Comparison of ENCODE assay signal across 15 mouse cellular contexts in genomic region chr19:30097039-30097438, GRCm38 (mm10).
A peak's percentile ranks its signal among the peaks of the same experiment; 100 is the strongest.
DNase-seq lines count a peak whose midpoint lies in the region; ATAC-seq and TF ChIP-seq lines count a peak whose summit lies in the region.
"Had no signal": no experiment of that assay in that cellular context is flagged by ENCODE, and none has a peak within 500 bp of the region (broad histone marks: within the 10 kb centered on the region; RNA-seq: fewer than 3 reads in every experiment).

No protein-coding gene starts in this region.

- 0 out of 2 replicates have a peak overlapping the region, but pooled peaks have one; percentile 6 for H3K27ac ChIP-seq in hindbrain, embryonic 12.5 days
- no peak overlapping the region for H3K27ac ChIP-seq in hindbrain, embryonic 11.5 days (ENCODE audit: low read depth, low read length)
- H3K27ac ChIP-seq in ES-E14 (ENCODE audit: insufficient read depth, low read depth, low read length, poor library complexity, severe bottlenecking), result peak overlapping the region; percentile 12; the same call in 1 of the 2 replicates
- H3K27ac ChIP-seq in forebrain, embryonic 13.5 days, result 0 out of 2 replicates have a peak overlapping the region, but pooled peaks have one; percentile 20
- 0 out of 2 replicates have a peak overlapping the region, but pooled peaks have one; percentile 23 for H3K27ac ChIP-seq in limb, embryonic 12.5 days
- H3K27ac ChIP-seq: heart, embryonic 10.5 days; limb, embryonic 15.5 days had no signal

- H3K27me3 ChIP-seq in hindbrain, embryonic 12.5 days, result no peaks in the 10 kb centered on the region
- H3K27me3 ChIP-seq in hindbrain, embryonic 11.5 days (ENCODE audit: control insufficient read depth, insufficient read depth, low read length), result no peaks in the 10 kb centered on the region
- H3K27me3 ChIP-seq in forebrain, embryonic 13.5 days, result no peaks in the 10 kb centered on the region
- no peaks in the 10 kb centered on the region for H3K27me3 ChIP-seq in limb, embryonic 12.5 days
- H3K27me3 ChIP-seq: kidney, embryonic 15.5 days; limb, embryonic 15.5 days had no signal

- no peak overlapping the region for H3K9ac ChIP-seq in hindbrain, embryonic 12.5 days
- no peak overlapping the region for H3K9ac ChIP-seq in hindbrain, embryonic 11.5 days (ENCODE audit: low read depth, low read length)
- no peak overlapping the region for H3K9ac ChIP-seq in ES-E14 (ENCODE audit: insufficient read depth, low read depth, low read length, poor library complexity, severe bottlenecking)
- no peak overlapping the region for H3K9ac ChIP-seq in forebrain, embryonic 13.5 days
- no peak overlapping the region for H3K9ac ChIP-seq in limb, embryonic 12.5 days (replicated peaks)
- H3K9ac ChIP-seq: kidney, embryonic 15.5 days; limb, embryonic 15.5 days had no signal

- H3K4me3 ChIP-seq in hindbrain, embryonic 12.5 days, result no peak overlapping the region
- H3K4me3 ChIP-seq in hindbrain, embryonic 11.5 days (ENCODE audit: low read depth, low read length), result no peak overlapping the region
- no peak overlapping the region for H3K4me3 ChIP-seq in ES-E14 (ENCODE audit: insufficient read depth in 1 of 2, low read depth in 1 of 2, low read length in 2 of 2, poor library complexity in 1 of 2, severe bottlenecking in 1 of 2)
- H3K4me3 ChIP-seq in forebrain, embryonic 13.5 days, result no peak overlapping the region
- H3K4me3 ChIP-seq in limb, embryonic 12.5 days (replicated peaks), result no peak overlapping the region
- H3K4me3 ChIP-seq: heart, embryonic 10.5 days; kidney, embryonic 15.5 days; limb, embryonic 15.5 days had no signal

- in situ Hi-C loops in ES-E14 (cut with MboI; ENCODE audit: low sequenced_read_pairs in 2 of 2, unreplicated experiment in 2 of 2), result no loop called here

- no peak for DNase-seq in hindbrain, embryonic 11.5 days (ENCODE audit: low spot score)
- DNase-seq in ES-E14 (ENCODE audit: low read depth, low spot score), result no peak
- DNase-seq in gastrocnemius, postnatal 25 days, result no peak
- DNase-seq in cerebellum, adult 8-10 months, result no peak
- DNase-seq in heart, adult 9 months (ENCODE audit: low spot score in 2 of 2), result no peak
- DNase-seq: cerebellum, adult 9-10 months; layer of hippocampus, postnatal 36 days; right cerebral cortex, postnatal 25 days had no signal

- peaks cover 80% of the 10 kb centered on the region for H3K36me3 ChIP-seq in hindbrain, embryonic 12.5 days
- peaks cover 8% of the 10 kb centered on the region; the same call in 1 of the 2 replicates for H3K36me3 ChIP-seq in hindbrain, embryonic 11.5 days (ENCODE audit: control insufficient read depth, insufficient read depth, low read length)
- peaks cover 42% of the 10 kb centered on the region for H3K36me3 ChIP-seq in ES-E14 (ENCODE audit: control insufficient read depth, insufficient read depth, low read length, poor library complexity, severe bottlenecking)
- peaks cover 97% of the 10 kb centered on the region for H3K36me3 ChIP-seq in forebrain, embryonic 13.5 days (ENCODE audit: poor library complexity, severe bottlenecking)
- H3K36me3 ChIP-seq in limb, embryonic 12.5 days, result peaks cover 84% of the 10 kb centered on the region

- no peaks in the 10 kb centered on the region for H3K4me1 ChIP-seq in hindbrain, embryonic 12.5 days
- H3K4me1 ChIP-seq in hindbrain, embryonic 11.5 days (replicated peaks; ENCODE audit: control insufficient read depth, insufficient read depth, low read length), result no peaks in the 10 kb centered on the region
- H3K4me1 ChIP-seq in ES-E14 (ENCODE audit: control insufficient read depth in 2 of 2, insufficient read depth in 2 of 2, low read length in 2 of 2, poor library complexity in 1 of 2), result peaks cover 0 to 4% of the 10 kb centered on the region in 2 experiments; a peak in 1 of 4 replicates
- peaks cover 11% of the 10 kb centered on the region; the same call in 1 of the 2 replicates for H3K4me1 ChIP-seq in forebrain, embryonic 13.5 days
- H3K4me1 ChIP-seq in limb, embryonic 12.5 days (replicated peaks), result peaks cover 15% of the 10 kb centered on the region
- H3K4me1 ChIP-seq: heart, embryonic 10.5 days; kidney, embryonic 15.5 days had no signal

- 78% methylated on average over 4 of the region's 4 CpGs for WGBS in hindbrain, embryonic 12.5 days
- 86% methylated on average over 4 of the region's 4 CpGs for WGBS in hindbrain, embryonic 11.5 days
- 48% methylated on average over 4 of the region's 4 CpGs for WGBS in forebrain, embryonic 13.5 days
- 72% methylated on average over 4 of the region's 4 CpGs for WGBS in limb, embryonic 12.5 days

- H3K9me3 ChIP-seq in hindbrain, embryonic 12.5 days (replicated peaks), result no peaks in the 10 kb centered on the region
- H3K9me3 ChIP-seq in hindbrain, embryonic 11.5 days (ENCODE audit: control insufficient read depth, low read length), result no peaks in the 10 kb centered on the region
- no peaks in the 10 kb centered on the region for H3K9me3 ChIP-seq in ES-E14 (ENCODE audit: control insufficient read depth, insufficient read depth, low read depth, low read length)
- H3K9me3 ChIP-seq in forebrain, embryonic 13.5 days (replicated peaks), result no peaks in the 10 kb centered on the region
- peaks cover 33% of the 10 kb centered on the region; the same call in 1 of the 2 replicates for H3K9me3 ChIP-seq in limb, embryonic 12.5 days
- H3K9me3 ChIP-seq: heart, embryonic 10.5 days; kidney, embryonic 15.5 days; limb, embryonic 15.5 days had no signal

- H3K4me2 ChIP-seq in hindbrain, embryonic 12.5 days (replicated peaks), result no peak overlapping the region
- H3K4me2 ChIP-seq in hindbrain, embryonic 11.5 days (replicated peaks; ENCODE audit: low read depth, low read length), result no peak overlapping the region
- H3K4me2 ChIP-seq in forebrain, embryonic 13.5 days, result no peak overlapping the region
- H3K4me2 ChIP-seq in limb, embryonic 12.5 days, result no peak overlapping the region
- H3K4me2 ChIP-seq: kidney, embryonic 15.5 days; limb, embryonic 15.5 days had no signal

- ATAC-seq in hindbrain, embryonic 12.5 days (ENCODE audit: low FRiP score), result no peak
- no peak for ATAC-seq in hindbrain, embryonic 11.5 days (ENCODE audit: low FRiP score)
- ATAC-seq in forebrain, embryonic 13.5 days, result peak; percentile 30; the same call in 1 of the 2 replicates
- no peak for ATAC-seq in limb, embryonic 12.5 days (ENCODE audit: insufficient number of reproducible peaks, insufficient read depth, low FRiP score, low TSS enrichment, low read depth)
- ATAC-seq: activated CD4-positive, CD25-positive, alpha-beta regulatory T cell, adult 4 months had no signal

TF ChIP-seq in ES-E14, 5 proteins besides CTCF, POLR2A, EP300 and RAD21:
- TF ChIP-seq CHD2 (IDR thresholded peaks at IDR 0.05; ENCODE audit: low read depth, low read length) (no peak), MAFK (IDR thresholded peaks at IDR 0.05; ENCODE audit: insufficient read depth, low read depth, low read length) (no peak), ZNF384 (IDR thresholded peaks at IDR 0.05; ENCODE audit: low read depth, low read length) (no peak), HCFC1 (IDR thresholded peaks at IDR 0.05; ENCODE audit: borderline replicate concordance, insufficient read depth, low read length) (no peak), ZC3H11A (IDR thresholded peaks at IDR 0.05; ENCODE audit: borderline replicate concordance, low read depth, low read length) (no peak)
